Mouse (Mus musculus) left cerebral cortex, adult 2 months (tissue): ENCODE measurements at regions not wholly inside any gene's neighbourhood (a gene's known extent, or its start where the extent isn't known, plus 50 kb on each side); places are given as distances from the start of the nearest gene placed in this dataset.

Experiments used
- DNase-seq, 2 experiments: peaks; one replicate each; pipeline ENCODE4 v3.0.0; 2021 to 2022; ENCODE audit warnings: low spot score in 2 of 2, mixed read lengths in 1 of 2; ENCODE audit errors: extremely low spot score in 1 of 2
- H3K27ac ChIP-seq: fragments of 200-600 bp; 2 replicates; pipeline ENCODE4 v1.8.1; 2022
- H3K4me3 ChIP-seq: fragments of 200-600 bp; 2 replicates; pipeline ENCODE4 v1.8.1; 2022
- CTCF ChIP-seq: fragments of 200-600 bp; IDR thresholded peaks from 2 replicates; pipeline ENCODE4 v1.8.1; 2022; ENCODE audit warnings: antibody characterized with exemption, mild to moderate bottlenecking, moderate library complexity
- intact Hi-C: fragments of 180-260 bp; cut with DNase I; formaldehyde crosslinking; loops from one replicate; pipeline ENCODE4 v1.15.1; 2025

GRCm38 (mm10) chr9:116383411-116384101 lies 208.4 kb upstream of the Tgfbr2 start:
- TF ChIP-seq CTCF: no peak
- intact Hi-C loops: loop anchor here (2.0 kb wide), 1 partner anchor 323 kb away; no protein-coding TSS in a partner anchor
- H3K27ac ChIP-seq: no peak overlapping the region
- H3K4me3 ChIP-seq: 0 out of 2 replicates have a peak overlapping the region, but pooled peaks have one; percentile 15
- no peak for DNase-seq

- intact Hi-C loops: no loop called here
- Histone ChIP-seq H3K27ac (no peak overlapping the region), H3K4me3 (no peak overlapping the region)
- no peak for DNase-seq
- TF ChIP-seq CTCF: no peak
Observed at GRCm38 (mm10) chr9:116377706-116378105, 202.5 kb upstream of the Tgfbr2 start.

- Histone ChIP-seq H3K27ac (no peak overlapping the region; the same call in 1 of the 2 replicates), H3K4me3 (no peak overlapping the region)
- no peak for TF ChIP-seq CTCF
- intact Hi-C loops: no loop called here
- DNase-seq: peak; percentile 54
Observed at GRCm38 (mm10) chr9:116375658-116376357, 200.6 kb upstream of the Tgfbr2 start.

GRCm38 (mm10) chr9:116374343-116374742 lies 199.2 kb upstream of the Tgfbr2 start:
- Histone ChIP-seq H3K4me3 (no peak overlapping the region), H3K27ac (no peak overlapping the region)
- no peak for DNase-seq
- TF ChIP-seq CTCF: no peak
- intact Hi-C loops: no loop called here

GRCm38 (mm10) chr9:116373396-116373795 lies 198.2 kb upstream of the Tgfbr2 start:
- no peak for DNase-seq
- intact Hi-C loops: no loop called here
- no peak overlapping the region for H3K27ac ChIP-seq

GRCm38 (mm10) chr9:116369059-116369718 lies 194.0 kb upstream of the Tgfbr2 start:
- DNase-seq: no peak
- no peak for TF ChIP-seq CTCF
- Histone ChIP-seq H3K4me3 (no peak overlapping the region), H3K27ac (no peak overlapping the region)
- intact Hi-C loops: no loop called here

More at GRCm38 (mm10) chr9:116373396-116373795, 198.2 kb upstream of the Tgfbr2 start:
- no peak for TF ChIP-seq CTCF
- H3K4me3 ChIP-seq: no peak overlapping the region

GRCm38 (mm10) chr9:116366713-116367112 lies 191.6 kb upstream of the Tgfbr2 start:
- Histone ChIP-seq H3K27ac (no peak overlapping the region), H3K4me3 (no peak overlapping the region)
- intact Hi-C loops: no loop called here
- no peak for DNase-seq
- TF ChIP-seq CTCF: no peak

- Histone ChIP-seq H3K27ac (no peak overlapping the region), H3K4me3 (no peak overlapping the region)
- intact Hi-C loops: no loop called here
- TF ChIP-seq CTCF: no peak
- DNase-seq: no peak
Observed at GRCm38 (mm10) chr9:116366193-116366592, 191.0 kb upstream of the Tgfbr2 start.

GRCm38 (mm10) chr9:116365701-116366100 lies 190.5 kb upstream of the Tgfbr2 start:
- DNase-seq: no peak
- Histone ChIP-seq H3K4me3 (no peak overlapping the region), H3K27ac (no peak overlapping the region)
- intact Hi-C loops: no loop called here
- TF ChIP-seq CTCF: no peak

- no peak overlapping the region for H3K4me3 ChIP-seq
- TF ChIP-seq CTCF: no peak
- H3K27ac ChIP-seq: no peak overlapping the region
- no peak for DNase-seq
- intact Hi-C loops: no loop called here
Observed at GRCm38 (mm10) chr9:116365016-116365685, 190.0 kb upstream of the Tgfbr2 start.

- no peak overlapping the region for H3K4me3 ChIP-seq
- no peak overlapping the region for H3K27ac ChIP-seq
- intact Hi-C loops: no loop called here
- no peak for DNase-seq
- TF ChIP-seq CTCF: no peak
Observed at GRCm38 (mm10) chr9:116361092-116361491, 185.9 kb upstream of the Tgfbr2 start.
